ENCODE assay signal across 8 mouse cellular contexts in genomic region chr11:46848221-46848971, GRCm38 (mm10). TPM values are rescaled to one million over a fixed set of nuclear protein-coding genes. Genes with fewer than 3 reads are reported as not detected.
DNase-seq lines count a peak whose midpoint lies in the region; ATAC-seq and TF ChIP-seq lines count a peak whose summit lies in the region.

No protein-coding gene starts in this region.

- WGBS in hindbrain, postnatal 0 days: 24% methylated on average over 8 of the region's 8 CpGs
- WGBS in midbrain, embryonic 15.5 days: 29% methylated on average over 8 of the region's 8 CpGs

- no peak overlapping the region for H3K4me3 ChIP-seq in left cerebral cortex, adult 2 months
- H3K4me3 ChIP-seq in hindbrain, postnatal 0 days (ENCODE audit: low read length): no peak overlapping the region
- H3K4me3 ChIP-seq in midbrain, embryonic 15.5 days: no peak overlapping the region

- H3K9ac ChIP-seq in hindbrain, postnatal 0 days (replicated peaks; ENCODE audit: low read length): no peak overlapping the region
- H3K9ac ChIP-seq in midbrain, embryonic 15.5 days: no peak overlapping the region

- H3K4me2 ChIP-seq in hindbrain, postnatal 0 days (ENCODE audit: low read depth, low read length): no peak overlapping the region
- no peak overlapping the region for H3K4me2 ChIP-seq in midbrain, embryonic 15.5 days

- peak; percentile 11 to 18 for DNase-seq in left cerebral cortex, adult 2 months (ENCODE audit: extremely low spot score in 1 of 2, low spot score in 2 of 2)
- no peak for DNase-seq in left cerebral cortex, postnatal 36 days (ENCODE audit: low spot score in 2 of 2)
- peak; percentile 52 for DNase-seq in embryo, embryonic 10 days (ENCODE audit: low spot score)
- DNase-seq in hindbrain, postnatal 0 days (ENCODE audit: low spot score): peak; percentile 78
- DNase-seq in adrenal gland, adult (ENCODE audit: inconsistent age in 2 of 2, low spot score in 1 of 2): no peak
- DNase-seq in cerebellum, adult 11 months: no peak

- no peak overlapping the region for H3K27ac ChIP-seq in left cerebral cortex, adult 2 months
- H3K27ac ChIP-seq in hindbrain, postnatal 0 days: no peak overlapping the region
- H3K27ac ChIP-seq in midbrain, embryonic 15.5 days: no peak overlapping the region

- no peaks in the 10 kb centered on the region for H3K9me3 ChIP-seq in hindbrain, postnatal 0 days (ENCODE audit: low read length)
- H3K9me3 ChIP-seq in midbrain, embryonic 15.5 days: no peaks in the 10 kb centered on the region

- intact Hi-C loops in left cerebral cortex, adult 2 months (cut with DNase I): no loop called here
- intact Hi-C loops in left cerebral cortex, postnatal 36 days (cut with DNase I): loop anchor here (5.0 to 10.0 kb wide), 2 partner anchors 1739 to 1926 kb away; no protein-coding TSS in a partner anchor

- no peaks in the 10 kb centered on the region for H3K27me3 ChIP-seq in hindbrain, postnatal 0 days (ENCODE audit: insufficient read depth, low read length)
- no peaks in the 10 kb centered on the region for H3K27me3 ChIP-seq in midbrain, embryonic 15.5 days (replicated peaks)

- peak; percentile 46 for TF ChIP-seq CTCF in left cerebral cortex, adult 2 months (IDR thresholded peaks at IDR 0.05)
- TF ChIP-seq CTCF in hindbrain, postnatal 0 days (IDR thresholded peaks at IDR 0.05; ENCODE audit: low read depth): peak; percentile 64

- H3K4me1 ChIP-seq in hindbrain, postnatal 0 days (ENCODE audit: insufficient read depth, low read length): no peaks in the 10 kb centered on the region
- no peaks in the 10 kb centered on the region for H3K4me1 ChIP-seq in midbrain, embryonic 15.5 days

- peak; percentile 77 for ATAC-seq in hindbrain, postnatal 0 days
- peak; percentile 86 for ATAC-seq in midbrain, embryonic 15.5 days (replicated peaks)
- no peak for ATAC-seq in monocyte, adult 5-6 weeks (replicated peaks; ENCODE audit: insufficient number of reproducible peaks, low FRiP score, low TSS enrichment, poor library complexity, severe bottlenecking)

- H3K36me3 ChIP-seq in hindbrain, postnatal 0 days (ENCODE audit: insufficient read depth, low read length): no peaks in the 10 kb centered on the region
- H3K36me3 ChIP-seq in midbrain, embryonic 15.5 days (replicated peaks): no peaks in the 10 kb centered on the region

RNA-seq across cellular contexts. Expression of gene Timd4, which starts 37.8 kb away (rescaled TPM):
- not detected for total RNA-seq in left cerebral cortex, adult 2 months (2021)
- total RNA-seq in left cerebral cortex, postnatal 36 days (2021): not detected
- total RNA-seq in hindbrain, postnatal 0 days (2014; rRNA removed): 0.43 TPM in 1 of 2 replicates, not detected in the other
- polyA plus RNA-seq in hindbrain, postnatal 0 days (2015; fragmentation: Nextera tagmentation; extraction: Ambion mirVana): 0.15 TPM in 2 replicates
- polyA plus RNA-seq in midbrain, embryonic 15.5 days (2015; fragmentation: Nextera tagmentation; extraction: Ambion mirVana): 0.10 TPM in 1 of 2 replicates, not detected in the other
- not detected in 3 replicates for total RNA-seq in monocyte, adult 5-6 weeks (2017)

Comparison
In these comparisons a context has a peak if more than half of its experiments do, and no peak if none do; other contexts are left out.
1. DNase-seq: peak in left cerebral cortex, adult 2 months (2 of 2), embryo, embryonic 10 days (single experiment) and hindbrain, postnatal 0 days (single experiment); none in left cerebral cortex, postnatal 36 days (0 of 2), adrenal gland, adult (0 of 2) and cerebellum, adult 11 months (single experiment).